Mouse (Mus musculus): Measurements from ENCODE around the gene Krt20. TPM values are rescaled to one million over a fixed set of nuclear protein-coding genes. Genes with fewer than 3 reads are reported as not detected.

Gene Krt20
- not detected in 2 replicates for total RNA-seq (2015; ENCODE audit: low replicate concordance)
- total RNA-seq (2017; ENCODE audit: low replicate concordance): not detected in 2 replicates

DNA sequence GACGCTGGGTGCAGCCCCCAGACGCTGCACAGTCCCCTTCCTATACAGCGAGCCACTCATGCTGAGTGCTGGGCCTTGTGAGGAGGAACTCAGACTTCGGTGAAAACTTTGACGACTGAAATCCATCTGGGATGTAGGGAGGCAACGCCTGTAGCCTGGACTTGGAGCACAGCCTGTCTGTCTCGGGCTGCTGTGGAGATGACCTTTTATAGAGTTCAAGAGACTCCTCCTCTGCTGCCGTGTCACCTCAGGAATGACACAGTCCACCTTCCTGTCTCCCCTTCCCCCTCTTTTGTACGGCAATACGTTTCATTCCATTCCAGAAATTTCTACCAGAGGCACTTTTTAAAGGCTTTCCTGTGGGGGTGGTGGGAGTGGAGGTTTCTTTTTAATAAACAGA lies at the start of gene Krt20:
Gene Krt20 (minus strand): TSS at position 179 of the 400 bp plus-strand sequence.
- no peak for ATAC-seq (replicated peaks; ENCODE audit: low FRiP score, poor library complexity, severe bottlenecking)

DNA sequence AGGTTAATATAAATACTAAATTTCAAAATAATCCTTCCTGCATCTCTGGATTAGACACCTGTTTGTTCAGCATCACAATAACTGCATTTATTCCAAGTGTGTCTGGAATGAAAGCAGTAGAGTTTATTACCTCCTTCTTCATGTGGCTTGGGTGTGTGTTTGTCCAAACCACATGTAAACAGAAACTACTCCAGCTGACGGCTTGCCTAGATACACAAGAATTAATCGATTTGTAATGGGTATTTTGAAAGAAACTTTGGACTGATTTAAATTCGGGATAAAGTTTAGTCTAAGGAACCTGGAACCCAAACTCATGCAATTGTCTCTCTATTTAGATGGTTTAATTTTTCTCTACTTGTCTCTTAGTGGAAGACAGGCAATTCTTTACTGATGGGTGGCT lies 37.0 kb upstream of the Krt20 start:
- ATAC-seq (replicated peaks; ENCODE audit: low FRiP score, poor library complexity, severe bottlenecking): no peak

DNA sequence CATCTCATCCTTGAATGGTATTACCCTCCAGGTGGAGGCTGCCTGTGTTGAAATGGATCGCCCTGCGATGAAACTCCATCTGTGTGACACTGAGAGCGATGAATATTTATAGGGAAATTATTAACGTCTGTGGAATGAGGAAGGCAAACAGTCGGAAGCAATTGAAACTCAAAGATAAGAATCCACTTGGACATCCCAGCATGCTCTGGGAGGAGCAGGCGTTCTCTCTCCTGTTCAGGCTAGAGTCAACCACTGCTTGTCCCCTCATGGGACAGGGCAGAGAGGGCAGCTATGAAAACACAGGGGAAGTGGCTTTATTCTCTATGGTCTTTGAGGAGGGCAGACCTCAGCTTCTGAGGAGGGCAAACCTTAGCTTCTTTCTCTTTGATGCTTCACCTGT lies 35.5 kb upstream of the Krt20 start:
- no peak for ATAC-seq (replicated peaks; ENCODE audit: low FRiP score, poor library complexity, severe bottlenecking)

DNA sequence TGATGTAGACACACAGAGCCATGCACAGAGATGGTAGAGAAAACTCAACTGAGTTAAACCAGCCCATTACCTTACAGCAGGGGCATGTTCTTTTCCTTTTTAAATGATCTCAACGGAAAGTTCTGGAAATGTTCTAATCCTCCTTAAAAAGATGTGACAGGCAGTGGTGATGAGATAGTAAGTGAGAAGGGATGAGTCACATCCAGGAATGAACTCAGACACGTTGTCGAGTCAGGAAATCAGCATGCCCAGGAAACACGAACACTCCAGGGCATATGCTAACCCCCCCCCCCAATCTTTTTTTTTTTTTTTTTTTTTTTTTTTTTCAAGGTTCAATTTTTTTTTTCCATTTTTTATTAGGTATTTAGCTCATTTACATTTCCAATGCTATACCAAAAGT lies 34.5 kb upstream of the Krt20 start:
- ATAC-seq (replicated peaks; ENCODE audit: low FRiP score, poor library complexity, severe bottlenecking): no peak

DNA sequence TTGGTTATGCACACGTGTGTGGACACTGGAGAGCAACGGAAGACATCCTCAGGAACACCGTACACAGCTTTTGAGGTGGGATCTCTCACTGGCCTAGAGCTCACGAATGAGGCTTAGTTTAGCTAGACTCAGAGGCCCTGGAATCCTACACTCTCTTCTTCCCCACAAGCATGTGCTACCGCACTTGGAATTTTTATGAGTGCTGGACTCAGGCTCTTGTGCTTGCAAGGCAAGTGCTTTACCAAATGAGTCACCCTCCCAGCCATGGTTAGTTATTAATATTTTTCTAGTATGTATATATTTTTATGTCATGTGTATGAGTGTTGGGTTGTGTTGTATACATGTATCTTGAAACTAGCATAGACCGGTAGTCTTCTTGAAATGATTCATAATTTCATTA lies 34.0 kb upstream of the Krt20 start:
- ATAC-seq (replicated peaks; ENCODE audit: low FRiP score, poor library complexity, severe bottlenecking): no peak

DNA sequence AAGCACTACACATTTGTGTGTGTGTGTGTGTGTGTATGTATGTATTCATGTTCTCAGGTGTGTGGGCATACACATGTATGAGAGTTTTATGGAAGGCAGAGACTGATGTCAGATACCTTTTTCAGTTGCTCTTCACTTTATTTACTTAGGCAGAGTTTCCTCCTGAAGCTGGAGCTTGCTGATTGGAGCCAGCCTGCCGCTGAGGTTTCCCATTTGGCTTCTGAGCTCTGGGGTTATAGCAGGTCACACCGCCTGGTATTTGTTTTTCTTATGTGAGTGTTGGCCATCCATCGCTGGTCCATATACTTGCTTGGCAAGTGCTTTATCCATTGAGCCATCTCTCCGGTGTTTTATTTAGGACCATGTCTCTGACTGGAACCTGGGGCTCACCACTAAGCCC lies 31.3 kb upstream of the Krt20 start:
- ATAC-seq (replicated peaks; ENCODE audit: low FRiP score, poor library complexity, severe bottlenecking): no peak

DNA sequence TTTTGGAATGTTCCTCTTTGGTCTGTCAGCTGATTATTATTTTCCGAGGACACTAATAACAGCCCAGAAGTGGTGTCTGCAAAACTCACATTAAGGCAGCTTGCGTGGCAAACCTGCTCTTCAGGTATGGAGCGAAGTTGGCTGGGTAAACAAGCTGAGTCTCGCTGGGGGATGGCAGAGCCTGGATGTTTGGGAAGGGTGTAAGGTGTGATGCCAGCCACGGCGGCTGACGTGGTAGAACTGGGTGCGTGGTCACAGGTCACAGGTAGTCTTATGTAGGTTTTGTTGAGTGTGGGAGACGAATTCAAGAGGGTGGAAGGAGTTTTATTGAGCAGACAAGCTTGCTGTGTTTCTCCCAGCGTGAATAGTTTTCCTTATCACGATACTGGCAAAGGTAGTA lies 30.6 kb upstream of the Krt20 start:
- no peak for ATAC-seq (replicated peaks; ENCODE audit: low FRiP score, poor library complexity, severe bottlenecking)

DNA sequence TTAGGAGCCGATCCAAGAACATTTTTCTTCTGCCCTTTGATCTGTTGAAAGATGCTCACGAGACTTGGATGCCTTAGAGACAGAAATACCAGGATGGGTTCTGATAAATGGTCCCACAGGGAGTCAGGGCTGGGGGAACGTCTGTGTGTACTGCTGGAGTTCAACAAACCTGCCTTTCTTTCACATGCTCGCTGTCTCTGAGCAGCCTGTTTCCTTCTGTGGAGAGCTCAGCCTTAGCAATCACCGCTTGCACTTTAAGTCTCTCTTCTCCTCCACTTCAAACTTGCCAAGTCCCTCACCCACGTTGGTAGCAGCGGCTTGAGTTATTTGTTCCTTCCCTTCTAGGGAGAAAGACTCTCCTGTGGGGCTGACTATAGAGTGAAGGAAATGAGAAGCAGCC lies 28.4 kb upstream of the Krt20 start:
- ATAC-seq (replicated peaks; ENCODE audit: low FRiP score, poor library complexity, severe bottlenecking): no peak

DNA sequence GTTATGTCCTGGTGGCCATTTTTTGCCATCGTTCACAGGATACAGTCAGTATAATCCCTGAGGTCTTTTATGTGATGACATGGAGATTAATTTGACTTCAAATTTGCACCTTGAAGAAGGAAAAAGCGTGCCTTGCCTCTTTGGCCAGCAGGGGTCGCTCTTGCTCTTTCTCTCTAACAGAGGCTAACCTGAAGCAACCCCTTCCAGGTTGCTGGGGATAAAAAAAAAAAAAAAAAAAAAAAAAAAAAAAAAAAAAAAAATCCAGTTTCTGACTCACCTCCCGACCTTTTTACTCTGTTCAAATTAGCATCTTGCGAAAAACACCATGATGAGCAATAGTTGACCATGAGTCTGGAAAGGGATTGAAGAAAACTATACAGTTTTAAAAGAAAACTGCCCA lies 26.9 kb upstream of the Krt20 start:
- peak; percentile 60; the same call in 1 of the 2 replicates for ATAC-seq (replicated peaks; ENCODE audit: low FRiP score, poor library complexity, severe bottlenecking)

DNA sequence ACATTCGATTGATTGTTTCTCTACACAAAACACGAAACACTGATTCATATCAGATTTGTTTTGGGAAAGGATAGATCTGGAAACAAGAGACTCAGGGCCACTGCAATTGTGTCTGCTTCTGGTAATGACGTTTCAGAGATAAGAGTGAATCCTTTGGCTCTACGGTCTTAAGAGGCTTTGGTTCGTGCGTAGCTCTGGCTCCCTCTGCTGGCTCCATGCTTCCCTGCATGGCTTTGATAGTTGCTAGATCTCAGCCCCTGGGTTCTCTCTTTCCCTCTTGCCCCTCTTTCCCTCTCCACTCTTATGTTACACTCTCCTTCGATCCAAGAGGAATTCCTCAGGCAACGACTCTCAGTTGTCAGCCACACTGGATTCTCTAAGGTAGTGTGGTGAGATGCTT lies 25.2 kb upstream of the Krt20 start:
- ATAC-seq (replicated peaks; ENCODE audit: low FRiP score, poor library complexity, severe bottlenecking): no peak

DNA sequence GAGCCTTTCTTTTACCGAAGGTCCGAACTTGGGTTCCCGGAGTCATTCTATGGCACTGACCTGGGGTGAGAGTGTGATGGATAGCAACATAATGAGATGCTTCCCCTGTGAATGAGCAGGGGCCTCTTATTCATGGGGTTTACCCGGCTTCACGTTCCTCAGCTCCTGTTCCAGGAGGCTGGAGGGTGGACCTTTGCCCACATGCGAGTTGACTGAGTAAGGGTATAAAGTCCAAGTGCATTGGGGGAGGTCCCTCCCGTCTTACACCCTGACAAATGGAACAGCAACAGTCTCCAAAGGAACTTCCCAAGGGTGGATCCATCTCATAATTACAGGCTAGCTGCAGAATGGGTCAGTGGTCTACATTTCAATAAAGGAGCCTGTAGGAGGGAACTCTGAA lies 23.8 kb upstream of the Krt20 start:
- ATAC-seq (replicated peaks; ENCODE audit: low FRiP score, poor library complexity, severe bottlenecking): no peak

DNA sequence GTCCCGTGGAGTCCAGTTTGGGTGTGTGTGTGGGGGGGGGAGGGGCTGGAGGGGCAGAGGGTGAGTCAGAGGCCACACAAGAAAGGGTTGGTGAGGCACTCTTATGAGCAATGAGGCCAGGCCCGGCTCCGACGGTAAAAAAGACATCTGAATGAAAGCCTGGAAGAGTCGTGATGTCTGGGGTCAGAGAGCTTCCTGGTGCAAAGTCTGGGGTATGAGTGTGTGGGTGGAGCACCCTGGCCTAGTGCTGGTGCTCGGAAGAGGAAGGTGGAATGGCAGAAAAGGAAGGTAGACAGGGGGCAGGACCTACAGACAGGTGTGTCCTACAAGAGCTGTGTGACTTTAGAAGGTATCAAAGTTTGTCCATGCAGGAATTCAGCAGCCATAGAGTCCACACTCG lies 20.9 kb upstream of the Krt20 start:
- ATAC-seq (replicated peaks; ENCODE audit: low FRiP score, poor library complexity, severe bottlenecking): no peak

DNA sequence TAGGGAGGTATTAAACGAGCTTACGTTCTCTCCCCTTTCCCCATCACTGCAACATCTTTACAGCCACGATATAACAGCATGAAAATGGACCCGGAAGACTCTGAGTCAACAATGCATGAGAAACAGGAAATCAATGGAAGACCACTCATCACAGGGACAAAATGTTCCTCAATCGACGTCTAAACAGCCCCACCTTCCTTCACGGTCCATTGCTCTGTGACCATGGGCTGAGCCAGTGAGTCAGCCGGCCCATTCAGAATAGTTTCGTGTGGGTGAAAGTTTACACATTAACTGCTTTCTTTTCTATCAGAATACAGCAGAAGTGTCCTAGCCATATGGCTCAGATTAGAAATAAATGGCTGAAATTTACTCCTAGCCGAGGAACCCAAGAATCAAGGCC lies 16.8 kb upstream of the Krt20 start:
- ATAC-seq (replicated peaks; ENCODE audit: low FRiP score, poor library complexity, severe bottlenecking): no peak

DNA sequence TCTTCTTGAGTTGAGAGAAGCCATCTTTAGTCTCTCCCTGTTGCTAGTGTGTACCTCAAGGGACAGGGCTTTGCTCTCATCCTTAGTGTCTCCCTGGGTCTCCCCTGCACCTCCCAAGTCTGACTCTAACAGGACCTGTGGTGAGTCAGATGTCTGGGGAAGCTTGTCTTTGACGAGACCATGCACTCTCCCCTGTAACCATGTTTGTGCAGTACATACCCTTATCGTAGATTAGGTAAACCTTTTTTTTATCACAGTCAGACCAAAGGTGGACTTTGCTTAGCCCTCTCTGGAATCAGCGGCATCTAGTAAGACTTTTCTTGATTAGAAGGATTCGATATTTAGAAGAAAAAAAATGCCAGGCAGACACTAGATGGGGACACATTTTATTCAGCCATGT lies 16.1 kb upstream of the Krt20 start:
- no peak for ATAC-seq (replicated peaks; ENCODE audit: low FRiP score, poor library complexity, severe bottlenecking)

DNA sequence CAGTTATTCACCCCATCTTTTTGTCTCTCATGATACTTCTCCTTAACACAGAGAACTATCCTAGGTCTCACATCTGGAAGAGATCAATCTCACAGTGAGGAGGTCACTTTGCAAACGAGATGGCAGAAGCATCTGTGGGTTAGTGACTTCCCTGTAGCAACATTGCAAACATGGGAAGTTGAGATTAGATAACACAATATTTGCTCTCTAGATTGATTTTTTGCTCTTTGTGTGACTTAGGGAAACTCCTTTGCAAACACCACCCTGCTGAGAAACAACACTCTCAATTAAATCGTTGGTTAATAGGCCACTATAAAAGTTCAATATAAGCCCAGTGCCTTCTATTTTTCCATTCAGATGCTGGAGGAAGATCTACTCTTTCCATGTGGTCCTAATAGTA lies 10.8 kb upstream of the Krt20 start:
- no peak for ATAC-seq (replicated peaks; ENCODE audit: low FRiP score, poor library complexity, severe bottlenecking)

DNA sequence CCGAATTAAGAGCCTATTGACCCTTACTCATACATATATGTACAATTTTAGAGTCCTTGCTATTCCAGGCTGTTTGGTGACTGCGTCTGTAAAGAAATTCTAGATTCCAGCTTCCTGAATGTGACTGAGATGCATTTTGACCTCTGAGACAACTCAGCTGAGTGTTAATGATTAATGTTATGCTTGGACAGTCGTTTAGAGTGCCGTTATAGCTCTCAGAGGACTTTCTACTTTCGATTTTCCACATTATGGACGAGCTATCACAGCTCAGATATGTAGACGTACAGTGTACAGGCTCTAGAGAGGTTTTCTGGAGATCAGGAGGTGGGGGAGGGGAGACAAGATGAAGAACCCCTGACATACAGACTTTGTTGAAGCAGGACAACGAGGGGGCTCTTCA lies 3.3 kb upstream of the Krt20 start:
- no peak for ATAC-seq (replicated peaks; ENCODE audit: low FRiP score, poor library complexity, severe bottlenecking)

DNA sequence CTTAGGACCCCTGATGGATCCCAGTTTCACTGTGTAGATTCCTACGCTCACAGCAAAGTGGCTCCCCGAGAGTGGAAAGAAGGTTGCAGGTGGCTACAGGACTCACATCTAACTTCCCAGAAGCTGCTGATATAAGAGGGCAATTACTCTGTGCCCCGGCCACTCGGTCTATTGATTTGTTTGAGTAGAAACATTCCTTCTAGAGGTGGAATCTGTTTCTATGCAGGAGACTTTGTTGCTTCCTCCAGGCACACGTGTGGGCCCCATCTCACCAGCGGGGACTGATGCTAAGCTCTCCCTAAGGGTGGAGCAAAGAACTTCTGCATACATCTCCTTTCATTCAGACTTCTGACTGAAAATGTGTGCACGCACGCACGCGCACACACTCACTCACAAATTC lies 1.5 kb upstream of the Krt20 start:
- ATAC-seq (replicated peaks; ENCODE audit: low FRiP score, poor library complexity, severe bottlenecking): no peak

DNA sequence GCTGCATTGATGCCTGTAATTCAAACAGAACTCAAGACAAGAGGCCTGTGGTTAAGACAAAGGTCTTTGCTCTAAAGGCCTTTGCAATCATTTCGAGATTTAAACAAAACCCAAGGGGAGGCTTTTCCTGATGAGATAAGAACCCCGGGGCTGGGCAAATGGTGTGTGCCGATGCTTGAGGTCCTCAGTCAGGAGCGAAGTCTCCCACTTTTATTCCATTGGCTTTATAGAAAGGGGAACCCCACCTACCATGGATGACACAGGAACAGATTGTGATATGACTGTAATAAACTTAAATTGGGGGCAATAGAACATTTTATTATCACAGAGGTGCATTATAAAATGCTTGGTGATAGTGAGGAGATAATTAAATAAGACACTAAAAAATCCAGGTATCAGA lies 1.3 kb downstream of the Krt20 start:
- ATAC-seq (replicated peaks; ENCODE audit: low FRiP score, poor library complexity, severe bottlenecking): no peak

DNA sequence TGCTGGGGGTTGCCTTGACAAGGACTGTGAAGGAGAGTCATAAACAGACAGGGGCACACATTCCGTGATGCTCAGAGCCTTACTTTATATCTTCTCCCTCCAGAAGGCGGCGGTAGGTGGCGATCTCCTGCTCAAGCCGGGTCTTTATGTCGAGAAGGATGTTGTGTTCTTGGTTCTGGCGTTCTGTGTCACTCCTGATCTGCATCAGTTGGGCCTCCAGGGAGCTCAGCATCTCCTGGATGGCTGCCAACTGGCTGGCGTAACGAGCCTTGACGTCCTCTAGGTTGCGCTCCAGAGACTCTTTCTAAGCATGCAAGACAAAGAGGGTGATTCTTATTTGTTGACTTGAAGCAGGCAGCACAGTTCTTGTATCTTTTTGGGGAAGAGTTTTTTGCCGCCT lies 7.3 kb downstream of the Krt20 start:
- no peak for ATAC-seq (replicated peaks; ENCODE audit: low FRiP score, poor library complexity, severe bottlenecking)

DNA sequence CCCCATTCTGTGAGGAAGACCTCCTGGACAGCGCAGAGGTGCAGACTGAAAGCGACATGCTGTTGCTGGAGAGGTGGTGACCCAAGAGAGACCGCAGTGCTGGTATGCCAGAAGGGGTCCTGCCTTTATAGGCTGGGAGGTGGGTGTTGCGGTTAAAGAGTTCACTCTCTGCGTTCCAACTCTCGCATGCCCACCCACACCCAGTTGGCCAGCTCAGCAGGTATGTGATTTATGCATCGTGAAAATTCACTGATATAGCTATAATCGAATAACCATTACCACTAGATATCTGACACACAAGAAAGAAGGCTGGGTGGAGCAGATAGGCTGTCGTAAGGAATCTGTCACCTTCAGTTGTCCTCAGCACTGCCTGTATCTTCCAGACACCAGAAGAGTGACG lies 15.8 kb downstream of the Krt20 start, which contains the start of gene Krt12:
Gene Krt12 (minus strand): TSS at position 101 of the 400 bp plus-strand sequence.
- ATAC-seq (replicated peaks; ENCODE audit: low FRiP score, poor library complexity, severe bottlenecking): no peak

DNA sequence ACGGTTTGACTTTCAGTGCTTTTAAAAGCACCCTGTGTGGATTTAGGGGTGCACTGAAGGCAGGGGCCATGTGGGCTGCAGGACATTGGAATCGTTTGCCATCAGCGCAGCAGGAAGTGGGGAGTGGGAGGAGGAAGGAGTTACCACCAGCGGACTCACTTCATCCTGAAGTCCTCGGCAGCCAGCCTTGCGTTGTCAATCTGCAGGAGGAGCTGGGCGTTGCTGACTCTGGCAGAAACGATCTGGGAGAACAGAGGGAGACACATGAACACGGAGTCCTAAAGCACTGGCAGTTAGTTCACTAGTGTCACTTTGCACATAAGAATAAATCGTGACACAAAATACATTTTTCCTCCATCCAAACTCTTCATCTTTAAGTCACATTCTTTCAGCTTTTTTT lies 17.4 kb downstream of the Krt20 start:
- no peak for ATAC-seq (replicated peaks; ENCODE audit: low FRiP score, poor library complexity, severe bottlenecking)

DNA sequence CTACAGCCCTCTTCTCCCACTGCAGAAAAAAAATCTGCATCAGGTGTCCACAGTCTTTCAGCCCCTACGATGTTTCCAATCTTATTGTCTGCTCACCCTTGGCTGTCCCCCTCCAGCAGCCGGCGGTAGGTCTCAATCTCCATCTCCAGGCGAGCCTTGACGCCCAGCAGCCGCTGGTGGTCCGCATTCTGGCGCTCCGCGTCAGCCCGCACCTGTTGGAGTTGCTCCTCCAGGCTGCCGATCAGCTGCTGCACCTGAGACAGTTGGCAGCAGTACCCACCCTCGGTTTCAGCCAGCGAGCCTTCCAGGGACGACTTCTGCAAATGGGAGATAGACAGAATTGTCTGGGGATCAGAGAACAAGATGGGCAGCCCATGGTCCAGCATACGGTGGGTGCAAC lies 20.1 kb downstream of the Krt20 start:
- no peak for ATAC-seq (replicated peaks; ENCODE audit: low FRiP score, poor library complexity, severe bottlenecking)

DNA sequence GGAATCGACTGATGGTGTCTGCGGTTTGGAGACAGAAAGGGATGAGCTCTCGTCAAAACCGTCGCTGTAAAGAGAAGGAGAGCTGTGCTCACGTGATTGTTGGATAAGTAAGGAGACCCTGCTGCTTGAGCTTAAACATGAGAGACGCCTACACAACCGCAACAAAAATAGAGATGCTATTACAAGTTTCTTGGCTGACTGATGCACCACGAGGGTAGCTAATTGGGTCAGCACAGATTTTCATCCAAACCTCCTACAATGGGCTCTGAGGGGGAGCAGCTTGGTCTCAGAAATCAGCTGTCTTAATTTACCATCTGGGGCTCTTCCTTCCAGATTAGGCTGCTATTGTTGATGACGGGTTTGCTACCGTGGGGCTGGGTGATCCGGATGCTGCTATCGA lies 21.0 kb downstream of the Krt20 start:
- ATAC-seq (replicated peaks; ENCODE audit: low FRiP score, poor library complexity, severe bottlenecking): no peak
